Mouse (Mus musculus) C3H10T1/2 (cell line): Measurements from ENCODE around the gene Npy5r. TPM values are rescaled to one million over a fixed set of nuclear protein-coding genes. Genes with fewer than 3 reads are reported as not detected.

Experiments
- polyA plus RNA-seq, 2 experiments: library from polyadenylated mRNA; unstranded; fragments of >200 nt; fragmentation: generic; extraction: Trizol; gene quantifications; one replicate each; pipeline ENCODE4 v1.2.1; 2012; ENCODE audit warnings: missing spikeins in 2 of 2

Npy5r gene
- polyA plus RNA-seq = not detected

GRCm38 (mm10) chr8:66687511-66688329 lies at the start of gene Npy5r:
Gene Npy5r, minus strand, starts transcription at chr8:66688128.

GRCm38 (mm10) chr8:66696970-66697843 lies 9.3 kb upstream of the Npy5r start, which contains the start of gene Npy1r:
Gene Npy1r, plus strand, starts transcription at chr8:66697192.

Other genes starting within 250 kb of the Npy5r start
- gene Tma16, start 201.6 kb downstream of the Npy5r start, polyA plus RNA-seq = 1 to 10 TPM in 1 of 2 experiments, under 1 TPM in 1; 0.80 to 2.3 TPM
- not detected for gene Tktl2, start 176.4 kb downstream of the Npy5r start, polyA plus RNA-seq
- under 1 TPM in 1 of 2 experiments, not detected in 1; 0.66 TPM for gene Npy1r, start 9.1 kb upstream of the Npy5r start, polyA plus RNA-seq
- 1 to 10 TPM; 1.5 to 4.1 TPM for gene Naf1, start 172.1 kb upstream of the Npy5r start, polyA plus RNA-seq